Comparison of ENCODE assay signal across 11 mouse cellular contexts in the genomic region with DNA sequence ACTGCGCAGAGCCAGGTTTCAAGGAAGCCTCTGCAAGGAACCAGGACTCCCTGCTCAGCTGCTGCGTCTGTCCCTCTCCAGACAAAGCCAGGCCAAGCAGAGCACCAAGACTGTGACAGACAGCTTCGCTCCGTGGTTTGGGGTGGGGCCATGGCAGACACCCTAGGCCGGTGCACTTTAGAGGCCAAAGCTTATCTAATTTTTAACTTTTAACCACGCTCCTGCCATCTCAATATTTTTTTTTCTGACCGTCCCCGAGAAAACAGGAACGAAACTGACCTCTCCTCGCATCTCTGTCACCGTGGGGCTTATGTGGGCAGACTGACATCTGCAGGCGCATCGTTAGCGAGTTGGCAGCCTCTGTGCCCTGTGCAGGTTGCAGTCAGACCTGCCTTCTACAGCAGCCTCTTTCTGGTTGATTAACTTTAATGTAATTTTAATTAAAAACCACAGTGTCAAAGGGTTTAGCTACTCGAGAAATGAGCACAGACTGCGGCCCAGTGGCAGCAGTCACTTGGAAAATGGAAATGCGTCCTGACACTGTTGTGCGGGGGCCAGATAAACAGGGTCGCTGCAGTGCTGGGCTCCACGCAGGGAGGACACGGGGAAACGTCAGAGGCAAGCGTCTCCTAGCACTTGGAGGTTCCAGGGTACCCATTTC.
A peak's percentile ranks its signal among the peaks of the same experiment; 100 is the strongest.
DNase-seq lines count a peak whose midpoint lies in the region; ATAC-seq and TF ChIP-seq lines count a peak whose summit lies in the region.
"Had no signal": no experiment of that assay in that cellular context is flagged by ENCODE, and none has a peak within 500 bp of the region (broad histone marks: within the 10 kb centered on the region; RNA-seq: fewer than 3 reads in every experiment).

No protein-coding gene starts in this region.

- intact Hi-C loops in gastrocnemius, adult 2 months (cut with DNase I): no loop called here

- no peaks in the 10 kb centered on the region for H3K27me3 ChIP-seq in liver, postnatal 0 days (ENCODE audit: insufficient read depth, low read length)
- H3K27me3 ChIP-seq in liver, embryonic 11.5 days (replicated peaks; ENCODE audit: control insufficient read depth, insufficient read depth, low read length): no peaks in the 10 kb centered on the region
- H3K27me3 ChIP-seq in hindbrain, embryonic 16.5 days (replicated peaks; ENCODE audit: control insufficient read depth, insufficient read depth, low read length): no peaks in the 10 kb centered on the region
- H3K27me3 ChIP-seq: limb, embryonic 15.5 days had no signal

- no peak for TF ChIP-seq EP300 in liver, postnatal 0 days (IDR thresholded peaks at IDR 0.05; ENCODE audit: low read depth)

- H3K9me3 ChIP-seq in liver, postnatal 0 days (ENCODE audit: low read length): no peaks in the 10 kb centered on the region
- H3K9me3 ChIP-seq in liver, embryonic 11.5 days (ENCODE audit: control insufficient read depth, low read length): no peaks in the 10 kb centered on the region
- no peaks in the 10 kb centered on the region for H3K9me3 ChIP-seq in hindbrain, embryonic 16.5 days (ENCODE audit: control insufficient read depth, low read length)
- H3K9me3 ChIP-seq: limb, embryonic 15.5 days had no signal

- no peaks in the 10 kb centered on the region for H3K4me1 ChIP-seq in liver, postnatal 0 days (ENCODE audit: insufficient read depth)
- no peaks in the 10 kb centered on the region for H3K4me1 ChIP-seq in liver, embryonic 11.5 days (replicated peaks; ENCODE audit: control insufficient read depth, insufficient read depth, low read length)
- peaks cover 9% of the 10 kb centered on the region; the same call in 1 of the 2 replicates for H3K4me1 ChIP-seq in hindbrain, embryonic 16.5 days (ENCODE audit: control insufficient read depth, insufficient read depth, low read depth, low read length)
- H3K4me1 ChIP-seq: limb, embryonic 15.5 days had no signal

- no peak overlapping the region for H3K4me3 ChIP-seq in liver, postnatal 0 days (ENCODE audit: low read depth, low read length)
- H3K4me3 ChIP-seq in liver, embryonic 11.5 days (ENCODE audit: low read depth, low read length): no peak overlapping the region
- no peak overlapping the region for H3K4me3 ChIP-seq in hindbrain, embryonic 16.5 days (ENCODE audit: low read length)
- no peak overlapping the region for H3K4me3 ChIP-seq in gastrocnemius, adult 2 months
- H3K4me3 ChIP-seq: limb, embryonic 15.5 days had no signal

- no peak for DNase-seq in liver, postnatal 0 days
- no peak for DNase-seq in liver, embryonic 11.5 days (ENCODE audit: low spot score)
- DNase-seq in cerebellum, adult 9-11 months: peak; percentile 76
- peak; percentile 14 for DNase-seq in retina, postnatal 7 days (ENCODE audit: low read depth, low spot score)
- DNase-seq in gastrocnemius, adult 2 months: no peak
- DNase-seq in B cell, adult 2 months: no peak
- DNase-seq: thymus, postnatal 36 days had no signal

- 39% methylated on average over 23 of the region's 23 CpGs for WGBS in liver, postnatal 0 days (ENCODE audit: insufficient replicate concordance)
- 46% methylated on average over 23 of the region's 23 CpGs for WGBS in liver, embryonic 11.5 days
- 30% methylated on average over 23 of the region's 23 CpGs for WGBS in hindbrain, embryonic 16.5 days

- H3K4me2 ChIP-seq in liver, postnatal 0 days (ENCODE audit: low read depth, low read length): 0 out of 2 replicates have a peak overlapping the region, but pooled peaks have one; percentile 3
- no peak overlapping the region for H3K4me2 ChIP-seq in liver, embryonic 11.5 days
- peak overlapping the region; percentile 33 for H3K4me2 ChIP-seq in hindbrain, embryonic 16.5 days (ENCODE audit: low read length)
- H3K4me2 ChIP-seq: limb, embryonic 15.5 days had no signal

- no peak for ATAC-seq in liver, postnatal 0 days
- ATAC-seq in liver, embryonic 11.5 days (replicated peaks; ENCODE audit: low FRiP score): no peak
- peak; percentile 88 for ATAC-seq in hindbrain, embryonic 16.5 days
- ATAC-seq: intestine, postnatal 0 days; Patski had no signal

- no peak overlapping the region for H3K9ac ChIP-seq in liver, postnatal 0 days (replicated peaks)
- H3K9ac ChIP-seq in liver, embryonic 11.5 days (ENCODE audit: low read depth, low read length): no peak overlapping the region
- H3K9ac ChIP-seq in hindbrain, embryonic 16.5 days (ENCODE audit: low read depth, low read length): peak overlapping the region; percentile 13; the same call in 1 of the 2 replicates
- H3K9ac ChIP-seq: limb, embryonic 15.5 days had no signal

- H3K27ac ChIP-seq in liver, postnatal 0 days (ENCODE audit: low read depth): no peak overlapping the region
- H3K27ac ChIP-seq in liver, embryonic 11.5 days (ENCODE audit: low read depth, low read length): no peak overlapping the region
- H3K27ac ChIP-seq in hindbrain, embryonic 16.5 days (ENCODE audit: low read depth, low read length): peak overlapping the region; percentile 11; the same call in 1 of the 2 replicates
- no peak overlapping the region for H3K27ac ChIP-seq in gastrocnemius, adult 2 months
- H3K27ac ChIP-seq: limb, embryonic 15.5 days had no signal

- H3K36me3 ChIP-seq in liver, postnatal 0 days (replicated peaks; ENCODE audit: insufficient read depth, low read length): no peaks in the 10 kb centered on the region
- no peaks in the 10 kb centered on the region for H3K36me3 ChIP-seq in liver, embryonic 11.5 days (ENCODE audit: control insufficient read depth, insufficient read depth, low read length)
- H3K36me3 ChIP-seq in hindbrain, embryonic 16.5 days (ENCODE audit: control insufficient read depth, insufficient read depth, low read length): no peaks in the 10 kb centered on the region
- H3K36me3 ChIP-seq: limb, embryonic 15.5 days had no signal

- no peak for TF ChIP-seq CTCF in liver, postnatal 0 days (IDR thresholded peaks at IDR 0.05; ENCODE audit: low read depth)
- TF ChIP-seq CTCF in gastrocnemius, adult 2 months (IDR thresholded peaks at IDR 0.05): no peak

Comparison
In these comparisons a context has a peak if more than half of its experiments do, and no peak if none do; other contexts are left out.
1. DNase-seq: peak in cerebellum, adult 9-11 months (single experiment) and retina, postnatal 7 days (single experiment); none in liver, postnatal 0 days (single experiment), liver, embryonic 11.5 days (single experiment), gastrocnemius, adult 2 months (single experiment) and B cell, adult 2 months (0 of 2).